Mouse (Mus musculus) heart, adult 2 months (tissue): ENCODE measurements around the gene Fam187b. TPM values are rescaled to one million over a fixed set of nuclear protein-coding genes. Genes with fewer than 3 reads are reported as not detected.
A peak's percentile ranks its signal among the peaks of the same experiment; 100 is the strongest.

Source experiments
- DNase-seq, 2 experiments: peaks; one replicate each; pipeline ENCODE4 v3.0.0; 2021
- H3K27ac ChIP-seq: fragments of 200-600 bp; 2 replicates; pipeline ENCODE4 v1.8.1; 2022
- H3K27me3 ChIP-seq: fragments of 200-500 bp; 2 replicates; pipeline ENCODE4 v1.6.1; 2012; ENCODE audit warnings: mild to moderate bottlenecking, low read length, inconsistent platforms, mixed read lengths; ENCODE audit not compliant: control insufficient read depth, insufficient read depth
- H3K36me3 ChIP-seq: fragments of 200-500 bp; 2 replicates; pipeline ENCODE4 v1.6.1; 2012; ENCODE audit warnings: low read length, inconsistent platforms; ENCODE audit not compliant: control insufficient read depth, insufficient read depth
- H3K4me1 ChIP-seq: fragments of 200-500 bp; 2 replicates; pipeline ENCODE4 v1.6.1; 2011; ENCODE audit warnings: low read length; ENCODE audit not compliant: control insufficient read depth, insufficient read depth
- H3K4me3 ChIP-seq: fragments of 200-600 bp; 2 replicates; pipeline ENCODE4 v1.8.1; 2022
- H3K79me2 ChIP-seq: fragments of 200-500 bp; replicated peaks from 2 replicates; pipeline ENCODE4 v1.6.1; 2012; ENCODE audit warnings: mild to moderate bottlenecking, inconsistent platforms, low read length, moderate library complexity, mixed read lengths; ENCODE audit not compliant: control insufficient read depth, insufficient read depth
- H3K9ac ChIP-seq: fragments of 200-500 bp; 2 replicates; pipeline ENCODE4 v1.6.1; 2012; ENCODE audit warnings: low read depth, mild to moderate bottlenecking, control low read depth, inconsistent platforms, low read length, mixed read lengths
- CTCF ChIP-seq: fragments of 200-600 bp; IDR thresholded peaks from 2 replicates; pipeline ENCODE4 v1.8.1; 2022; ENCODE audit warnings: antibody characterized with exemption, mild to moderate bottlenecking, moderate library complexity
- EP300 ChIP-seq: fragments of 200-500 bp; IDR thresholded peaks from 2 replicates; pipeline ENCODE4 v1.6.1; 2011; ENCODE audit warnings: low read depth, low read length, control low read depth; ENCODE audit not compliant: insufficient read depth
- POLR2A ChIP-seq: fragments of 200-500 bp; IDR thresholded peaks from 2 replicates; pipeline ENCODE4 v1.6.1; 2011; ENCODE audit warnings: mild to moderate bottlenecking, low read depth, low read length, control low read depth; ENCODE audit not compliant: insufficient read depth
- WGBS: fragments of 180-500 bp; shearing (Covaris S2); methylation state at CpG from one replicate; pipeline ENCODE4 v1.1.7; 2018; 5-methylcytosine and 5-hydroxymethylcytosine counted together
- intact Hi-C: fragments of 180-260 bp; cut with DNase I; formaldehyde crosslinking; loops from one replicate; pipeline ENCODE4 v1.15.1; 2025
- polyA plus RNA-seq: library from polyadenylated mRNA; depleted of rRNA; stranded (reverse); fragments of >200 nt; gene quantifications from 2 replicates; pipeline ENCODE4 v1.2.3, GENCODE M21; 2012
- total RNA-seq, 2 experiments: library from RNA; stranded (reverse); gene quantifications; 2 replicates each; pipeline ENCODE4 v1.2.3; 2021

Fam187b gene
- total and polyA plus RNA-seq, 3 experiments = 0.53 TPM; not detected in 2

DNA sequence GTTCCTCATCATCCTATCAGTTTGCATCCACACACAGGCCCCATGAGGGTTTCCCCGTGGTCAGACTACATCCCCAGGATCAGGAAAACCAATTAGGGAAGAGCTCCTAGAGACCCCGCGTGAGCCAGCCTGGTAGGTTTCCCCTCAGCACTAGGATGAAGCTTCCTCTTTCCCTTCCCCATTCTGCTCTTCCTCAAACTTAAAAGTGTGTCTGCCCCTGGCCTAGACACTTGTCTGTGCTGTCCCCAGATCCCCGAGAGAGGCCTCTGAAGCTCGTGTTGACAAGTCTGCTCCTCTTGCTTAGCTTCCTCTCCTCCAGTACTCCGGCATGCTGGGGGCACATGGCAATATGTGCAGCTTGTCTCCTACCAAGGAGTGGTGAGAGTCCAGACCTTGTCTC is 20.1 kb upstream of the Fam187b start:
- peak in 1 of 2 experiments; percentile 44 for DNase-seq
- no peak for TF ChIP-seq EP300
- TF ChIP-seq POLR2A = no peak
- no peak for TF ChIP-seq CTCF
- Histone ChIP-seq H3K4me1 (peaks cover 4% of the 10 kb centered on the region), H3K27ac (no peak overlapping the region), H3K36me3 (no peaks in the 10 kb centered on the region), H3K9ac (no peak overlapping the region), H3K4me3 (no peak overlapping the region), H3K27me3 (no peaks in the 10 kb centered on the region), H3K79me2 (no peaks in the 10 kb centered on the region)
- WGBS = 71% methylated on average over 6 of the region's 6 CpGs
- intact Hi-C loops = loop anchor here (10.0 kb wide), 1 partner anchor 359 kb away; the partner anchor contains the start of gene Zbtb32

- H3K79me2 ChIP-seq = no peaks in the 10 kb centered on the region
- no peak overlapping the region for H3K27ac ChIP-seq
- H3K9ac ChIP-seq = no peak overlapping the region
- peaks cover 4% of the 10 kb centered on the region for H3K4me1 ChIP-seq
- no peak for TF ChIP-seq EP300
- no peak for TF ChIP-seq POLR2A
- intact Hi-C loops = loop anchor here (10.0 kb wide), 1 partner anchor 359 kb away; the partner anchor contains the start of gene Zbtb32
- no peak for DNase-seq
- no peaks in the 10 kb centered on the region for H3K27me3 ChIP-seq
- no peak overlapping the region for H3K4me3 ChIP-seq
- WGBS = 67% methylated on average over 3 of the region's 3 CpGs
- no peaks in the 10 kb centered on the region for H3K36me3 ChIP-seq
These were observed 19.6 kb upstream of the Fam187b start for GRCm38 (mm10) chr7:30954036-30954435.

- Histone ChIP-seq H3K79me2 (no peaks in the 10 kb centered on the region), H3K4me3 (no peak overlapping the region), H3K27ac (peak overlapping the region; percentile 100), H3K27me3 (no peaks in the 10 kb centered on the region), H3K4me1 (peaks cover 4% of the 10 kb centered on the region), H3K9ac (no peak overlapping the region), H3K36me3 (no peaks in the 10 kb centered on the region)
- TF ChIP-seq CTCF = no peak
- no peak for TF ChIP-seq EP300
- no peak for TF ChIP-seq POLR2A
- intact Hi-C loops = loop anchor here (1.0 to 10.0 kb wide), 5 partner anchors 19 to 360 kb away; partner anchors contain the start of genes Fxyd5 and Zbtb32
- WGBS = 87% methylated on average over 12 of the region's 12 CpGs
- no peak for DNase-seq
These were observed 18.5 kb upstream of the Fam187b start for GRCm38 (mm10) chr7:30954971-30955520.

DNA sequence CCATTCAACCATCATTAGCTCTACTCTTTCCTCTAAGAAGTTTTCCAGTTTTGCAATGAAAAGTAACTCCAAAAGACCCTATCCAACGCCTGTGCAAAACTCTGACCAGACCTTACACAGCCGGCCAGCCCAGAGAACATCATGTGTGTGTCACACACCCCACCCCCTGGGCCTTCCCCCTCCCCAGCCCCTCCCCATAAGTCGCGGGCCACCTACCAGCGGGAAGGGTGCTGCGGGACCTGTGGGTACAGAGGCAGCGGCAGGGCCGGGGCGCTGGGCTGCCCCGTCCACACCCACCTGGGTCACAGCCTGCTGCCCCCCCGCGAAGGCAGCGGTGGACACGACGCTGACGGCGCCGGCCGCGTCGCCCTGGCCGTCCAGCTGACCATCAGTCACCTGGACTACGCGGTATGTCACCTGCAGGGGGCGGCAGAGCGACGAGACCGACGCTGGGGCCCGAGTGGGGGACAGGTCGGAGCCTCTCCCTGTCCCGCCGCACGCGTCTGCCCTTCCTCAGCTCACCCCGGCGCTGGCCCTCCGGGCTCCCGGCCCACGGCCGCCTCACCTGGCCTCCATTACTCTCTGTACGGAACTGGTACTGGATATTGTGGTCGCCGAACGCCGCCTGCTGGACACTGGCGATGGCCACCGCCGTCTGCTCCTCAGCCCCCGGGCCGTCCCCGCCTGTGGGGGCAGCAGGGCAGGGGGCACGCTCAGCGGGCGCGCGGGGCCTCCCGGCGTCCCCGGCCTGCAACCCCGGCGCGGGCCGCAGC is 17.8 kb upstream of the Fam187b start:
- Histone ChIP-seq H3K4me1 (peaks cover 4% of the 10 kb centered on the region), H3K27ac (peak overlapping the region; percentile 100), H3K36me3 (no peaks in the 10 kb centered on the region), H3K27me3 (no peaks in the 10 kb centered on the region), H3K79me2 (no peaks in the 10 kb centered on the region), H3K9ac (peak overlapping the region; percentile 97), H3K4me3 (peak overlapping the region; percentile 70)
- TF ChIP-seq EP300 = peak; percentile 65; the same call in 1 of the 2 replicates
- peak; percentile 70 for TF ChIP-seq POLR2A
- TF ChIP-seq CTCF = peak; percentile 98
- intact Hi-C loops = loop anchor here (1.0 to 10.0 kb wide), 5 partner anchors 19 to 361 kb away; partner anchors contain the start of genes Fxyd5 and Zbtb32
- DNase-seq = peak; percentile 92 to 93
- under 1% methylated on average over 64 of the region's 64 CpGs for WGBS

DNA sequence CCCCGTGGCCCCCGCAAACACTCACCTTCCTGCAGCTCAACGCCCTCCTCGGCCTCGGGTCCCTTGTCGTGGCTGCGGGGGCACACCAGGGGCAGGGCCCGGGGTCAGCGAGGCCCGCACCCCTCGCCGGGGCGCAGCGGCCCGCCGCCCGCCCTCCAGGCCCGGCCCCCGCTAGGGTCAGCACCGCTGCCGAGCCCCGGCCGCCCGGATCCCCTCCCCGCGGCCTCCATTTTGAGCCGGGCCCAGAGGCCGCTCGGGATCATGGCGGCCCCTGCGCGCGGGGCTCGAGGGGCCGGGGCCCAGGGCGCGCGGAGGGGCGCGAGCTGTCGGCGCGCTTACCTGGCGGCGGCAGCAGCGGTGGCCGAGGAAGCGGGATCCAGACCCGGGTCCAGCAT is 17.2 kb upstream of the Fam187b start:
- Histone ChIP-seq H3K36me3 (no peaks in the 10 kb centered on the region), H3K9ac (peak overlapping the region; percentile 97), H3K79me2 (no peaks in the 10 kb centered on the region), H3K27me3 (no peaks in the 10 kb centered on the region), H3K27ac (peak overlapping the region; percentile 100), H3K4me1 (peaks cover 4% of the 10 kb centered on the region), H3K4me3 (peak overlapping the region; percentile 70)
- peak in 1 of 2 experiments; percentile 83 for DNase-seq
- TF ChIP-seq CTCF = no peak
- no peak for TF ChIP-seq POLR2A
- TF ChIP-seq EP300 = no peak
- 2% methylated on average over 37 of the region's 49 CpGs for WGBS
- intact Hi-C loops = loop anchor here (5.0 to 10.0 kb wide), 4 partner anchors 79 to 362 kb away; partner anchors contain the start of genes Fxyd5 and Zbtb32
